Mouse (Mus musculus) brain, adult 2 months (tissue): Measurements from ENCODE around the gene Rln1.
A peak's percentile ranks its signal among the peaks of the same experiment; 100 is the strongest.

ENCODE experiments used
- DNase-seq: peaks from one replicate; pipeline ENCODE4 v3.0.0; 2011; ENCODE audit warnings: low read depth, low spot score

The Rln1 gene

GRCm38 (mm10) chr19:29361468-29362130 lies 27.1 kb upstream of the Rln1 start:
- peak; percentile 99 for DNase-seq

GRCm38 (mm10) chr19:29360251-29360650 lies 25.8 kb upstream of the Rln1 start:
- DNase-seq: no peak

GRCm38 (mm10) chr19:29356281-29356680 lies 21.8 kb upstream of the Rln1 start:
- DNase-seq: peak; percentile 34

- peak; percentile 93 for DNase-seq
Measured at GRCm38 (mm10) chr19:29354895-29355877, 20.7 kb upstream of the Rln1 start.

- DNase-seq: no peak
Measured at GRCm38 (mm10) chr19:29350991-29351390, 16.5 kb upstream of the Rln1 start.

GRCm38 (mm10) chr19:29345636-29346035 lies 11.2 kb upstream of the Rln1 start:
- DNase-seq: peak; percentile 23

- no peak for DNase-seq
Measured at GRCm38 (mm10) chr19:29344868-29345267, 10.4 kb upstream of the Rln1 start.

- no peak for DNase-seq
Measured at GRCm38 (mm10) chr19:29342281-29342680, 7.8 kb upstream of the Rln1 start.

- no peak for DNase-seq
Measured at GRCm38 (mm10) chr19:29341029-29341428, 6.6 kb upstream of the Rln1 start.

GRCm38 (mm10) chr19:29336624-29337023 lies 2.2 kb upstream of the Rln1 start:
- no peak for DNase-seq

- DNase-seq: no peak
Measured at GRCm38 (mm10) chr19:29326822-29327552, 7.5 kb downstream of the Rln1 start.

GRCm38 (mm10) chr19:29326396-29326795 lies 8.1 kb downstream of the Rln1 start:
- no peak for DNase-seq

- DNase-seq: no peak
Measured at GRCm38 (mm10) chr19:29325852-29326180, 8.7 kb downstream of the Rln1 start.

- peak; percentile 43 for DNase-seq
Measured at GRCm38 (mm10) chr19:29325053-29325851, 9.2 kb downstream of the Rln1 start, which contains the start of gene Insl6. TSS of gene Insl6 (minus strand) at chr19:29325356.

GRCm38 (mm10) chr19:29323416-29324049 lies 10.9 kb downstream of the Rln1 start:
- no peak for DNase-seq

- peak; percentile 36 for DNase-seq
Measured at GRCm38 (mm10) chr19:29312661-29313060, 21.8 kb downstream of the Rln1 start.

- DNase-seq: peak; percentile 73
Measured at GRCm38 (mm10) chr19:29311791-29312190, 22.7 kb downstream of the Rln1 start.

GRCm38 (mm10) chr19:29308832-29309231 lies 25.6 kb downstream of the Rln1 start:
- DNase-seq: no peak

GRCm38 (mm10) chr19:29302119-29302518 lies 32.4 kb downstream of the Rln1 start:
- DNase-seq: no peak

GRCm38 (mm10) chr19:29300919-29301318 lies 33.6 kb downstream of the Rln1 start:
- no peak for DNase-seq

GRCm38 (mm10) chr19:29297366-29297765 lies 37.1 kb downstream of the Rln1 start:
- no peak for DNase-seq
